Mouse (Mus musculus) hindbrain, embryonic 16.5 days (tissue): ENCODE data around the gene Mark4. TPM values are rescaled to one million over a fixed set of nuclear protein-coding genes. Genes with fewer than 3 reads are reported as not detected.

ENCODE experiments used
- ATAC-seq: fragments of 200-750 bp; cut with Nextera tagmentation; 2 replicates; pipeline ENCODE4 v1.8.0; 2017; ENCODE audit warnings: moderate TSS enrichment, moderate library complexity
- H3K27ac ChIP-seq: fragments of 300-500 bp; sonication (generic); 2 replicates; pipeline ENCODE4 v1.5.1; 2014; ENCODE audit warnings: low read depth, mild to moderate bottlenecking, control low read depth, low read length, moderate library complexity
- H3K27me3 ChIP-seq: fragments of 300-500 bp; sonication (generic); replicated peaks from 2 replicates; pipeline ENCODE4 v1.6.1; 2014; ENCODE audit warnings: low read length; ENCODE audit not compliant: control insufficient read depth, insufficient read depth
- H3K36me3 ChIP-seq: fragments of 300-500 bp; sonication (generic); 2 replicates; pipeline ENCODE4 v1.6.1; 2014; ENCODE audit warnings: mild to moderate bottlenecking, low read length, moderate library complexity, mixed read lengths; ENCODE audit not compliant: control insufficient read depth, insufficient read depth
- H3K4me1 ChIP-seq: fragments of 300-500 bp; sonication (generic); 2 replicates; pipeline ENCODE4 v1.6.1; 2014; ENCODE audit warnings: low read depth, low read length; ENCODE audit not compliant: control insufficient read depth, insufficient read depth
- H3K4me2 ChIP-seq: fragments of 300-500 bp; sonication (generic); 2 replicates; pipeline ENCODE4 v1.6.1; 2014; ENCODE audit warnings: mild to moderate bottlenecking, low read length, control low read depth, moderate library complexity
- H3K4me3 ChIP-seq: fragments of 300-500 bp; sonication (generic); 2 replicates; pipeline ENCODE4 v1.5.1; 2014; ENCODE audit warnings: mild to moderate bottlenecking, low read length, control low read depth, moderate library complexity
- H3K9ac ChIP-seq: fragments of 300-500 bp; sonication (generic); 2 replicates; pipeline ENCODE4 v1.6.1; 2014; ENCODE audit warnings: low read depth, mild to moderate bottlenecking, control low read depth, low read length, moderate library complexity
- H3K9me3 ChIP-seq: fragments of 300-500 bp; sonication (generic); 2 replicates; pipeline ENCODE4 v1.6.1; 2014; ENCODE audit warnings: mild to moderate bottlenecking, low read length, moderate library complexity; ENCODE audit not compliant: control insufficient read depth
- WGBS: fragments of 180-500 bp; shearing (Covaris S2); extraction: QIAGEN DNeasy Blood & Tissue Kit; methylation state at CpG from one replicate; pipeline ENCODE4 v1.1.7; 2014; 5-methylcytosine and 5-hydroxymethylcytosine counted together
- polyA plus RNA-seq: library from polyadenylated mRNA; unstranded; fragments of >200 nt; fragmentation: Nextera tagmentation; extraction: Ambion mirVana; gene quantifications from 2 replicates; pipeline ENCODE4 v1.2.1, GENCODE M21; 2015

Mark4 gene
- polyA plus RNA-seq, 1 experiment from 2014 or later: 15.9 TPM

DNA sequence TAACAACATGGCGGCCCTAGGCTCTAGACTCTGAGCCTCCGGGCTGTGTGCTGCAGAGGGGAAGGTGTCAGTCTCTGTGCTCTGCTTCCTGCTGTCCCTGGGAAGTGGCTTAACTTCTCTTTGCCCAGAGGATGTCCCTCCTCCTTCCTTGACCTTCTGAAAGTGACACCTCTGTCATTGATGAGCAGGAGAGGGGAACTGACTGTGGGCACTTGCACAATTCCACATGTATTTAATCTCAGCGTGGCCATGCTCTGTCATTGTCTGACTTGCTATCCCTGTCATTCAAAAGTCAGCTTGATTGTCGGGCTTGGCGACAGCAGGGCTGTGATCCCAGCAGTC, 37.6 kb upstream of the Mark4 start:
- 61% methylated on average over 5 of the region's 5 CpGs for WGBS
- Histone ChIP-seq H3K36me3 (no peaks in the 10 kb centered on the region), H3K27me3 (peaks cover 12% of the 10 kb centered on the region), H3K27ac (no peak overlapping the region), H3K4me2 (no peak overlapping the region), H3K4me1 (no peaks in the 10 kb centered on the region), H3K9me3 (no peaks in the 10 kb centered on the region), H3K4me3 (no peak overlapping the region), H3K9ac (no peak overlapping the region)
- ATAC-seq: no peak

DNA sequence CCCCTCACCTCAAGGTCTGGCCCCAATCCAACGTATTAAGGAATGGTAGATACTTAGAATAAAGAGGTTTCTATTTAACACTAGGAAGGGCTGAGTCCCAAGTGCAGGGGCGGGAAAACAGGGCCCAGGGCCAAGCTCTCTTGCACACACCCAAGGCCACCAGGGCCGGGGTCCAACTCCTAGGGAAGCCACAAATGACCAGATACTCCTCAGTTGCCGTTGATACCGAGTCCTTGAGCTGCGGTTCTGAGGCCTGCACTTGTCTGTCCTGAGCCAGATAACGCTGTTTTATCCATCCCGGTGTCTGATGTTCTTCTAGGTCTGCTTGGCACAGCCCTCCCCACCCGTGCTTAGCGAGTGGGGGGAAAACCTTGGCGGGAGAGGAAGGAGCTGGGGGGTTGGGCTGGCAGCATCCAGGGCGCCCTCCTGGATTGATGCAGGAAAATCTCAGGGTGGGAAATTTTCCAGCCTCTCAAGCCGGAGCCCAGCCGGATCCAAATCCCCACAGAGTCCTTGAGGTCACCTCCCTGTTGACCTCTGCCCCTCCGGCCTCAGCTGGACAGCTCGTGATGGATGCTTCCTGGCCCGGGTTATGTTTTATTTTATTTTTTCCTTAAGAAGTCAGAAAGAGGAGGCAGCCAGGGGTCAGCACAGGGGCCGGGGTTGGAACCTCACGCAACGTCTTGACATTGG, 37.0 kb upstream of the Mark4 start:
- no peak overlapping the region for H3K4me2 ChIP-seq
- WGBS: 64% methylated on average over 20 of the region's 20 CpGs
- no peak overlapping the region for H3K9ac ChIP-seq
- H3K9me3 ChIP-seq: no peaks in the 10 kb centered on the region
- no peak overlapping the region for H3K4me3 ChIP-seq
- no peaks in the 10 kb centered on the region for H3K4me1 ChIP-seq
- ATAC-seq: no peak
- no peak overlapping the region for H3K27ac ChIP-seq
- peaks cover 17% of the 10 kb centered on the region for H3K27me3 ChIP-seq
- no peaks in the 10 kb centered on the region for H3K36me3 ChIP-seq

DNA sequence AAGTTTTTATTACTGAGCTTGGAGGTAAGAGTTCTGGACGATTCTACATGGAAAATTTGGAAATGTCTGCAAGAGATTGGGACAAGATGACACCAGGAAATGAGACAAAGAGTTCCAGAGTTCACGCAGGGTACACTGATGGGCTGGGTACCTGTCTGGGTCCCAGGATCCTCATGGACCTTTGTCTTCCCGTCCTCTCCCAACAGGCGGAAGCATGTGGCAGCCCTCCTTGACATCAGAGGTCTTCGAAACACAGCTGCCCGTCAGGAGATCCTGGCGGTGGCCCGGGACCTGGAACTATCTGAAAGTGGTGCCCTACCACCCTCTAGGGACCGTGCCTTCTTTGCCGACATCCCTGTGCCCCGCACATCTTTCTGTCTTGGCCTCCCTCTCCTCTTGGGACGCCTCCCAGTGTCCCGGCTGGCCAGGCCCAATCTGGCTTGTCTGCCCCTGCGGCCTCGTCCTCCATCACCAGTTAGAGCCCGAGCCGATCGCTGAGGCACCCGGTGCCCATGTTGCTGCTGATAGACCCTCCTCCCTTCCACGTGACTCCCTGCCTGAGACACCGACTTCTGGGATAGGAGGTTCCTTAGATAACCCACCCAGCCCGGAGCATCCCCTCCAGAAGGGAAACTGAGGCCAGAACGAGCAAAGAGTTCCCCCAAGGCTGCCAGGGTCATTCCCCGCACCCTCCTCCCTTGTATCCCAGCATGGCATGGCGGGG, 36.3 kb upstream of the Mark4 start:
- H3K9me3 ChIP-seq: no peaks in the 10 kb centered on the region
- no peak overlapping the region for H3K4me3 ChIP-seq
- no peaks in the 10 kb centered on the region for H3K36me3 ChIP-seq
- H3K27ac ChIP-seq: no peak overlapping the region
- 84% methylated on average over 25 of the region's 25 CpGs for WGBS
- peaks cover 24% of the 10 kb centered on the region for H3K27me3 ChIP-seq
- ATAC-seq: no peak
- no peak overlapping the region for H3K4me2 ChIP-seq
- H3K9ac ChIP-seq: no peak overlapping the region
- no peaks in the 10 kb centered on the region; the same call in 1 of the 2 replicates for H3K4me1 ChIP-seq

DNA sequence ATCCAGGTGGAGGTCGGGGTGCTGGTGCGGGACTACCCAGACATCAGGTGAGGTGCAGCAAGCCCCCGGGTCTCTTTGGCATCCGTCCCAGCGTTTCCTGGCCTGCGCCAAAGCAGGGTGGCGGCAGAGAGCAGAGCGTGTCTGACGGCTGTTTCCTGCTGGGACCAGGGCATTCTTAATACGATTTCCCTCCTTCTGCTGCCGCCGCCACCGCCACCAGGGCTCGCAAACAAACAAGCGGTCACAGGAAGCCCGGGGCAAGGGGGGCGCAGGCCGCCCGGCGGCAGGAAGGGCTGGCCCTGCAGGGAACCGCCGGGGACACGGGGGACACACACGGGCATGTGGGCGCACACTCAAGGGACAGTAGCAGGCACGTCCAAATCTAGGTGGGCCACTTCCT, 33.1 kb upstream of the Mark4 start:
- 3% methylated on average over 26 of the region's 26 CpGs for WGBS
- Histone ChIP-seq H3K9ac (peak overlapping the region; percentile 37), H3K9me3 (no peaks in the 10 kb centered on the region), H3K27ac (no peak overlapping the region), H3K4me3 (peak overlapping the region; percentile 9; the same call in 1 of the 2 replicates), H3K27me3 (peaks cover 46% of the 10 kb centered on the region), H3K4me1 (no peaks in the 10 kb centered on the region; the same call in 1 of the 2 replicates), H3K36me3 (no peaks in the 10 kb centered on the region), H3K4me2 (peak overlapping the region; percentile 37)
- no peak for ATAC-seq

DNA sequence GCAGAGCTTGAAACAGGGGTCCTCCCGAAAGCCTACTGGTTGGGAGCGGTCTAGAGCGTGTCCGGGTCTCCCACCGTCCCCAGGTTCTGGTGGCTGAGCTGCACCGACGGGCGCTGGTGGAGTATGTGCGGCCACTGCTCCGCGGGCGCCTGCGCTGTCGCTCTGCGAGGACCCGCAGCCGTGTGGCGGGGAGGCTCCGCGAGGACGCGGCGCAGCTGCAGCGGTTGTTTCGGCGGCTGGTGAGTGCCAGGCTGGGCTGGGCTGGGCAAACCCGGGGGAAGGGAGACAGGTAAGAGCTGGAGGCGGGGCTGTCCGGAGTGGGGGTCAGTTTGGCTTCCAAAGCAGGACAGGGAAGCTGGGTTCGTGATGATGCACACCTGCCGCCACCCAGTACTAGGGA, 30.9 kb upstream of the Mark4 start:
- ATAC-seq: peak; percentile 76
- no peaks in the 10 kb centered on the region; the same call in 1 of the 2 replicates for H3K4me1 ChIP-seq
- no peaks in the 10 kb centered on the region for H3K9me3 ChIP-seq
- peak overlapping the region; percentile 57 for H3K4me2 ChIP-seq
- no peak overlapping the region for H3K27ac ChIP-seq
- no peaks in the 10 kb centered on the region for H3K36me3 ChIP-seq
- peak overlapping the region; percentile 51; the same call in 1 of the 2 replicates for H3K9ac ChIP-seq
- peak overlapping the region; percentile 38 for H3K4me3 ChIP-seq
- WGBS: 6% methylated on average over 31 of the region's 31 CpGs
- H3K27me3 ChIP-seq: peaks cover 46% of the 10 kb centered on the region

DNA sequence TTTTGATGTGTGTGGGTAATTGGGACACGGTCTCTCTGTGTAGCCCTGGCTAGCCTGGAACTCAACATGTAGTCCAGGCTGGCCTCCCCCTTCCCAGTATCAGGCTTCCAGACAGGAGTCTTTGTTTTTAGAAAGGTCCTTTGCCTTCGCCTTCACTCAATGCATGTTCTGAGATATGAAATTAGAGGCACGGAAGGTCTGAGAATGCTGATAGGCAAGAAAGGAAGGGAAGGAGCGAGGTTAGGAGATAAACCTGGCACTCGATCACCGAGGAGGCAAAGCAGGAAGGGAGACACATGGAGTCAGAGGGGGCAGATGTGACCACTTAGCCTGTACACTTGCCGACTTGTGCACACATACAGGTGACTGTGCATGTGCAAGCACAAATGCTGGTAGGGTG, 27.9 kb upstream of the Mark4 start:
- Histone ChIP-seq H3K27me3 (peaks cover 37% of the 10 kb centered on the region), H3K9me3 (no peaks in the 10 kb centered on the region), H3K4me3 (no peak overlapping the region), H3K4me1 (no peaks in the 10 kb centered on the region; the same call in 1 of the 2 replicates), H3K36me3 (no peaks in the 10 kb centered on the region), H3K27ac (no peak overlapping the region), H3K4me2 (no peak overlapping the region), H3K9ac (no peak overlapping the region)
- no peak for ATAC-seq
- WGBS: 93% methylated on average over 7 of the region's 7 CpGs

DNA sequence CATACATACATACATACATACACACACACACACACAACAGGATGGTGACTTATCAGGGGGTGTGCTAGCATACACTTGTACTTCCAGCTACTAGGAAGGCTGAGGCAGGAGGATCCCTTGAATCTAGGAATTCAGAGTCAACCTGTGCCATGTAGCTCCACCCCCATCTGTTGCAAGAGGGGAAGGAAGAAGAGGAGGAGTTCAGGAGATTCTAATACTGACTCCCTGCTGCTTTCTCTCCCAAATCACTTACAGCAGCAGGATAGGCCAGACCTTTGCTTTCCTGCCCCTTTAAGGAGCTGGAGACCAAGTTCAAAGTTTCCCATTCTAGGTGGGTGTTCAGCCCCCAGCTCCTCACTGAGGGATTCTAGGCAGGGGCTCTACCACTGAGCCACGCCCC, 26.9 kb upstream of the Mark4 start:
- Histone ChIP-seq H3K4me2 (no peak overlapping the region), H3K4me1 (no peaks in the 10 kb centered on the region; the same call in 1 of the 2 replicates), H3K9me3 (no peaks in the 10 kb centered on the region), H3K9ac (no peak overlapping the region), H3K36me3 (no peaks in the 10 kb centered on the region), H3K27ac (no peak overlapping the region), H3K4me3 (no peak overlapping the region), H3K27me3 (peaks cover 28% of the 10 kb centered on the region)
- WGBS: 77% methylated on average over 1 of the region's 1 CpGs
- ATAC-seq: no peak

- Histone ChIP-seq H3K4me3 (no peak overlapping the region), H3K27ac (no peak overlapping the region), H3K4me2 (no peak overlapping the region), H3K27me3 (peaks cover 7% of the 10 kb centered on the region), H3K36me3 (no peaks in the 10 kb centered on the region), H3K9ac (no peak overlapping the region), H3K4me1 (no peaks in the 10 kb centered on the region), H3K9me3 (no peaks in the 10 kb centered on the region)
- ATAC-seq: no peak
- 84% methylated on average over 8 of the region's 8 CpGs for WGBS
Measured at GRCm38 (mm10) chr7:19483281-19483680, 24.7 kb upstream of the Mark4 start.

DNA sequence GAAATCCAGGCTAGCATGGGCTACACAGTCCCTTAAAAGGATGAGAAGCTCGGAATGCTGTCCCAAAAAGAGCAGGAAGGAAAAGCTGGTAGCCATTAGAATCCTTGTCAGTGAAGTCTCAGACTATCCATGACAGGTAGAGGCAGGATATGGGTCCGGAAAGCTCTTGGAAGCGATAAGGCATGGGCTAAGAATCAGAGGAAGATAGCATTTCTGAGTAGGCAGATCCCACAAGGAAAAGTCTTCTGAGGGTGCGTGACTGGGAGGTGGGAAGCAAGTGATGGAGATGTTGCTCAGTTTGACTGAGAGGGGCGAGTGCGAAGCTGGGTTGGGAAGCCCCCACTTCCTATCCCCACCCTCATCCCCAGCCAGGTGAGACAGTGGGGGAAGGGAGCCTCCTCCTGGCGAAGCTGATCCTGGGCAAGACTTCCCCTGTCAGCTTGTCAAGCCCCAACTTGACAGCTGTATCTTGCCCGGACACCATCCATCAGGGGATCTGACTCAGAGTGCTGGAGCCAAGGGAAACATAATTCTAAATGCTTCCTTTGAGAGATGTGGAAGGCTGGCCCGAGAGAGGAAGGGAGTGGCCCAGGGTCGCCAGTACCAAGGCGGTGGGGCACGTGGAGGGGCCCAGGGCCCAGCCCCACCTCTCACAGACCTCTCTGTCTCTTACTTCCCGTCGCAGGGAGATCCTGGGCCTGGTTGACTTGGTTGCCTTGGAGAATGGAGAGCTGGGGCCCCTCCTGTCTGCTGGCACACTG, 19.2 kb upstream of the Mark4 start:
- H3K27me3 ChIP-seq: peaks cover 15% of the 10 kb centered on the region
- H3K27ac ChIP-seq: no peak overlapping the region
- ATAC-seq: no peak

More for the DNA sequence above, 19.2 kb upstream of the Mark4 start:
- Histone ChIP-seq H3K4me3 (no peak overlapping the region), H3K9me3 (no peaks in the 10 kb centered on the region), H3K4me2 (no peak overlapping the region), H3K9ac (no peak overlapping the region), H3K36me3 (no peaks in the 10 kb centered on the region), H3K4me1 (peaks cover 3% of the 10 kb centered on the region; the same call in 1 of the 2 replicates)
- 27% methylated on average over 14 of the region's 14 CpGs for WGBS
